Mouse (Mus musculus): ENCODE results near the gene Enpep.
A peak's percentile ranks its signal among the peaks of the same experiment; 100 is the strongest.

DNA sequence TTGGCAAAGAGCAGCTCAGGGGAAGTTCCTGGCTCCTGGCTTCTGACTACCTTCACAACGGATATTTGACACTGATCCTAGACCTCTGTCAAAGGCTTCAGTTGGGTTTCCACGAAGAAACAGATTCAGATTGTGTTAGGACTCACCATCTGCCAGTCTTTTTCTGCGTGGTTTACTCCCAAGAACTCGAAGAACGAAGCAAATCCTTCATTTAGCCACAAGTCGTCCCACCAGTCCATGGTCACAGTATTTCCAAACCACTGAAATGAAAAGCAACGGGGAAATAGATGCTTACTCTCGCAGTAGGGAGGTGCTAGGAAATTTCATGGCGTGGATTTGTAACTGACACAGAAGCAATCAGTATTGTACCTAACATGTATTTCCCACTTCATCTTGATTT lies 23.6 kb downstream of the Enpep start:
- TF ChIP-seq CTCF (IDR thresholded peaks at IDR 0.05; ENCODE audit: extremely low read depth, insufficient read depth, low read length) (peak; percentile 46; the same call in 1 of the 2 replicates), POLR2A (IDR thresholded peaks at IDR 0.05; ENCODE audit: extremely low read depth, insufficient read depth, low read length) (no peak)

Measured in cortical plate, adult 2 months (tissue).